Mouse (Mus musculus): ENCODE measurements around the gene Wtip.
"Not testable (repeated sequence)": the region's sequence is repeated elsewhere in the genome, so short reads cannot be mapped to it uniquely, and the experiment has no call there.

Gene Wtip

DNA sequence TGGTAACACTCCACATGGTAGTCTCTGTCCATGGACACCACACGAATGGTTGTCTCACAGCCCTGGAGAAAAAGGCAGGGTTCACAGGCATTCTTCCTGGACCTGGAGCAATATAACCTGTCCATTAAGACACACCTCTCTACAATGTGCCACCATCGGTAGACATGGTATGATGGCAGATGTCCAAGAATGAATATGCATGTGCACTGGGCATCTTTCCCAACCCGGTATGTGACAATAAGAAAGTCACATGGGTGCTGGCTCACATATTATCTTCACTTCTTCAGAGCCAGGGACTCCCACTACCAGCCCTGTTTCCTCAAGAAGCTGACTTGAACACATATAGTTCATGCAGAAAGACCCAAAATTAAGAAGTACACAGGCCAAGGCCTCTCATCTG, 16.5 kb downstream of the Wtip start:
- no peak for DNase-seq (ENCODE audit: low read depth)

DNA sequence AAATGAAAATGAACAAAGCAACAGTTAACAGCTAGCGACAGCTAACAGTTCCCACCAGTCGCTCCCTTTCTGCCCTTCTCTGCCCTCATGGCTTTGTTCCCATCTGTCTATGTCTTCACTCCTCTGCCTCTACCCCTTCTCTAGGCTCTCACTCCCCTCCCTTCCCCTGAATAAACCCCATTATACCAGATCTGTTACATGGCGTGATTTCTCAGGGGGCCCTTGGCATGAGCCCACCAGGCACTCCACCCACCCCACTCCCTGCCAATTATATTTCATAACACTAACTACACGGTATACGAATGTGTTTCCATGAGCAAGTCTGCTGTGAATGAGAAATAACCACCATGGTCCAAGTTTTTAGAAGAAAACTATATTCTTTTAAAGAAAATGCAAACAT, 23.9 kb downstream of the Wtip start:
- DNase-seq (ENCODE audit: low read depth): no peak

DNA sequence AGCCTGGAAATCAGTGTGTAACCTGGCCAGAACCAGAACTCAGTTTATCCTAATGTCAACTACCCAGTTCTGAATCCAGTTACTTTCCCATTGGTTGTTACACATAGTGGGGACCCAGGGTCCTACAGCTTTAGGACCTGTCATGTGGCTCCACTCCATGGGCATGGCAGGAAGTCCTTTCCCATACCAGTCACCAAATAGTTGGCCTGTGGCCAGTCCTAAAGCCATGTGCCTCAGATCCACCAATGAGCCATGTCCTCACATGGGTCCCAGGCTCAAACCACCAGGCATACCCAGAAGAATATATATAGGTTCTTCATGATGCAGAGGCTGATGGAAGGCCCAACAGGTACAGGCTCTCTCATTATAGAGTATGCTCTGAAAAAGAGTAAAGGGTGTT, 31.8 kb downstream of the Wtip start:
- no peak for DNase-seq (ENCODE audit: low read depth)

DNA sequence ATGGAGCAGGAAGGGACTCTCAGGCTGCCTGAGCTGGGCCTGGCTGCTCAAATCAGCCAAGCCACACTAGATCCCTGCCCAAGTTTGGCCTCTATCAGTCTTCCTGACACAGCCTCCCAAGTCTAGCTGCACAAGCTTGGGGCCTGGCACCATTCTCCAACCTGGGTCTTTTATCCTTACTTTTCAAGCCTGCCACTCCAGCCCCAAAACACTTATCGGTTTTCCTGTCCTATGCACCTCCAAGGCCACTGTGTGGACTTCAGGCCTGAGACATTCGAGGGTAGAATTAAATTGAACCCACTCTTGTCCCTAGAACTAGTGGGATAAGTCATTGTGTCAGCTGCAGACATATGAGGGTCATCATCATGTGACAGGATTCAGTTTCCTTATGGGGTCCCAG, 33.1 kb downstream of the Wtip start:
- no peak for DNase-seq (ENCODE audit: low read depth)

DNA sequence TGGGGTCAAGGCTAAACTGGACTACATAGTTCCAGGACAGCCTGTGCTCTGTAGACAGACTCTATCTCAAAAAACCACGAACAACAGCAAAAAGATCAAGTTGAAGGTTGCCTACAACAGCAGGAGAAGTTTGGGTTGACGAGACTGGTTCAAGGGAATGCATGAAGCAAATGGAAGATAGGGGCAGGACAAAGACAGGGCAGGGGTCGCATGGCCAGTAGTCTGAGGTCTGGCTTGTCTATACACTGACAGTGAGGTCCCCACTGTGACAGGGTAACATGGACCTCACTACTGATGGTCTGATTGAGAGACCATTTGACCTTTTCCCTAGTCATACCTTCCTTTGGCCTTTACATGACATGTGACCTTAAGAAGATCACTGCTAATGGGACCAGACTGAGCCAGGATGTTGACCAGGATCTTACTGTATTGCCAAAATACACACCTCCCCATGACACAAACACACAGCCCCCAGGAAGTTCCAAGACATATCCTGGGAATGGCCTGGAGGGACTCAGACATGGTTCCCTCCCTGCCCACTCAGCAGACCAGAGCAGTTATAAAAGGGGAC, 38.1 kb downstream of the Wtip start, which contains the start of gene Scgb1b30:
Gene Scgb1b30, plus strand, starts transcription at position 521 of the 571 bp plus-strand sequence.
- no peak for DNase-seq (ENCODE audit: low read depth)

DNA sequence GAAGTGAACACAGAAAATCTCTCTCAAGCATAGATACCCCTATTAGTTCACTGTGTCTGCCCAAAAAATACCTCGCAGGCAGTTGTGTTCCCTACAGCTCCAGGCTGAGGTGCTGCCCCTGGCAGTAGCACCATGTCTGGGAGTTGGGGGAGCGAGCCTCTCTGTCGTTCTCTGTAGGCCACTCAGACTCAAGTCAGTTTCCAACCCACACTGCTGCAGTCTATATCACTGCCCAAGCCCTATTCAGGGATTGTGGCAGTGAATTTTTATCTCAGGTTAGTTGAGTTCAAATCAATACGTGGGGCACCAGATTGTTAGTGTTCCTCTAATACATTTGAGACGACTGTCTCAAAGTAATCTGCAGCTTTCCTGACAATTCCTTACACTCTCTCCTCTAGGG, 64.9 kb downstream of the Wtip start:
- DNase-seq (ENCODE audit: low read depth): not testable (repeated sequence)

Data from fibroblast of lung, adult 2 months (primary cell).